Mouse (Mus musculus) thymus, postnatal 4 days (tissue): ENCODE results near the gene Gm49325.

ENCODE experiments used
- DNase-seq: peaks from one replicate; pipeline ENCODE4 v3.0.0; 2021

Gene Gm49325

DNA sequence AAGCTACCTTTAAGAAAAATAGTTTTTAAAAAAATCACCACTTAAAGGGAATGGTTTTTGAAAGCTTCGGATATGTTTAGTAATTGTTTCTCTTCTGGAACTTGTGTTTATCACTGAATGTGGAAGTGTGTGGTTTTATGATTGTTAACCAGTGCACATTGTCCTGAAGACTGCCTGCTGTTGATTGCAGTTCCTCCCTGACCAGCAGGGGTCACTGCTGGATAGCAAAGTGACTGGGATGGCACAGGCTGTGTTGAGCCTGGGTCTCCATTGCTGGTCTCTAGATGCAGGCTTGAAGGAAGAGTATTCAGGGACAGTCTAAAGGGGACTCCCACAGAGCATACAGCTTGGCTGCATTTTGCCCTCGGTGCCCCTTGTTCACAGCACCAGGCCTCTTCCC, 21.5 kb downstream of the Gm49325 start:
- peak; percentile 89 for DNase-seq

- DNase-seq: no peak
Observed at GRCm38 (mm10) chr10:77629163-77629562, 23.2 kb downstream of the Gm49325 start.

DNA sequence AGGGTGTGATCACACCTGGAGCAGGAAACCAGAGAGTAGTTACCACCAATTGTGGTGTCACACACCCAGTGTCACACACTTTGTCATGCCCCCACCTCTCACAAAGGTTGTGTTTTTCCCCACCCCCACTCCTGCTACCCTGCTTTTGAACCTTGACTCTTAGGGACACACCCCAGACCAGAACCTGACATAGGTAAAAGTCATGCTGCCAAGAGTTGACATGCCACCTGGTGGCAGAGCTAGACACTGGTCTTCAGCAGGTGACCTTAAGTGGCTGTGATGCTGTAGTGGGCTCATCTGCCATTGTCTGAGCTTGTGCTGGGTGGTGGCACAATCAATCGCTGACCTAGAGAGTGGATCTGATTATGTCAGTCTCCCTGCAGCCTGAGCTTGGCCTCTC, 24.0 kb downstream of the Gm49325 start:
- DNase-seq: peak; percentile 45

DNA sequence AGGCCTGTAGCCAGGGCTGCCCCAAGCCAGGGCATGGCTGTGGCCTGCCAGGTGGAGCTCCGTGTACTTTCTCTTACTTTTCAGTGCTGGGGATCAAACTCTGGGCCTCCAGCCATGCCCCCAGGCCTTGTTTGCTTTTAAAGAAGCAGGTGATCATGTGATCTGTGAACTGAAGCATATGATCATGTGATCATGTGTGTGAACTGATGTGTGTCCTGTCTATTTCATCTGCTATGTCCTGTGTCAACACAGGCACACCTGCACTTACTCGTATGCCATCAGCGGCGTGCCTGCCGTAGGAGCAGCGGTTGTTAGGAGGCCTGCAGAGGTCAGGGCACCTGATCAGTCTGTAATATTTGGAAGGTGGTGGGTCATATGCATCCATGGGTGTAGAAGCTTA, 28.0 kb downstream of the Gm49325 start:
- DNase-seq: no peak

DNA sequence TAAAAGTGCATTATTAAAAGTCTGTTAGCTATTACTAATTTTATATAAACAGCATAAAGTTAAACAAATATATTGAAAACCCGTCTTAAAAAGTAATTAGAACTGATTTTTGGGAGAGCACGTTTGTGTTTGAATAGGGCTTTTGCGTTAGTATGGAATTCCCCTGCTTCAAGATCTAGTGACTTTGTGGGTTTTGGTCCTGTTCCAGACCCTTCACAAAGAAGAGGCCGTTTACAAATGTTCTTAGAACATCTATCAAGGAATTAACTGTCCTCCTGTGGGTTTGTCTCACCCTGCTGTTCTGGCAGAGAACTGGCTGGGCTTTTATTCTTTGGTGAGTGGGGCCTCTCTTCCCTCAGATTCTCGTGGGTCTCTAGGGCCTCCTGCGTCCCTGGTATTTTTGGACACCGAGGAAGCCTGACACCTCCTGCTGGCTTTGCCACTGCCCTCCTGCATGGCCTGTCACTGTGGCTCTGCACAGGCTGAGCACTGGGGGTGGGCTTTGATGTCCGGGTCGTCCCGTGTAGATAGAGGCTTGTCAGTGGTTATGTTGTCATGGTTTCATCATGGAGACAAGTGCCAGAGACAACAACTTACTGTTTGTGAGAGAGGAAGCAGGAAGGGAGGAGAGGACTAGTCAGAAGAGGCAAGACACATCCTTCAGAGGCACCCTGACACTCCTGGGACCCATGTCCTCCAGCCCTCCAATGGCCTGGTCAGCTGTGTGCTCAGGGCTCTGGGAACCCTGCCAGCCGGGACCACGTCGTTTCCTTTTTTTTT, 28.6 kb downstream of the Gm49325 start:
- no peak for DNase-seq

- no peak for DNase-seq
Observed at GRCm38 (mm10) chr10:77636234-77636922, 30.4 kb downstream of the Gm49325 start.

DNA sequence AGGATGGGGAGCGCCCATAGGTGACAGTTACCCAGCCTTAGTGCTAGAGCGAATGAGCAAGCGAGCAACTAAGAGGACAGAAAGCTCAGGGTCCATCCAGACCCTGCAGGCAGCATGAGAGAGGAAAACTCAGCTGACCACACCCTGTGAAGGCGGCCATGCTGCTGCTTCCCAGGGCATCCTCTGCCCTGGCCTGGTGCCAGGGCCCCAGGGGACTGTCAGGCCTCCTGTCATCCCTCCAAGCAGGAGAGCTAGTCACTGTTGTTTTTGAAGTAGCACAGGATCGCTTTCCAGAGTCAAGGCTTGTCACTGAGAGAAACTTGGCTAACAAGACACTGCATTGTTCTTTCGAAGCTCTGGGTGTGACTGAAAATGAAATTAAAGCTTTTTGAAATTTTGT, 33.0 kb downstream of the Gm49325 start:
- no peak for DNase-seq

GRCm38 (mm10) chr10:77643160-77643559, 37.2 kb downstream of the Gm49325 start:
- no peak for DNase-seq

DNA sequence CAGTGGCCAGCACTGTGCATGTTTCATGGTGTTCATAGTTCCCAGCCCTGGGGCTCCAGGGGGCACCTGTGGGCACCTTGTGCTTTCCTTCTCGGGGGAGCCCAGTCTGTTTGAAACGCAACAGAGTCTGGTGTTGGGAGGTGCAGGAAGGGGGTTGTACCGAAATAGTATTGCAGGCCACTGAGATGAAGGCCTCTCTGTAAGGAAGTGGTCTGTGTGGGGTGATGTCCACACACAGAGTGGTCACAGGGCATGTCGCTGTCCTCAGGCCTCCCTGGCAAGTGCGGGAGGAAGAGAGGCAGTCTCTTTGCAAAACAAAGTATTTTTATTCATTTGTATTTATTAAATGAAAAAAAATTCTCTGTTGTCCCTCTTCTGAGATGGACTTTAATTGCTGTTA, 39.6 kb downstream of the Gm49325 start:
- DNase-seq: no peak

DNA sequence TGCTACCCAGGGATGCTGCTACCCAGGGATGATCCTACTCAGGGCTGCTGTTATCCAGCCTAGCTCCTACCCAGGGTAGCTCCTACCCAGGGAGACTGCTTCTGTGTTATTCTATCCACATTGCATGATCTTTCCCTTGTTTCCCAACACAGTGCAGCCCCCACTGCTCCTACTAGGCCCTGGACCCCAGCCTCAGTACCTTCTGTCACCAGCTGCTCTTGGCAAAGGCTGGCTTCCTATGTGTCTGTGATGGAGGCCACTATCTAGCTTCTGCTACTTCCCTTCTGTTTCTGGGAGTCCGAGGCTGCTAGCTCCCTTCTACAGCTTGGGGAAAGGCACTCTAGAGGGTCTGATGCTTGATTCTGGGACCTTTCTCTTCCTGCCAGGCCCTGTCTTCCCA, 41.5 kb downstream of the Gm49325 start:
- no peak for DNase-seq

- DNase-seq: no peak
Observed at GRCm38 (mm10) chr10:77647901-77648300, 41.9 kb downstream of the Gm49325 start.

DNA sequence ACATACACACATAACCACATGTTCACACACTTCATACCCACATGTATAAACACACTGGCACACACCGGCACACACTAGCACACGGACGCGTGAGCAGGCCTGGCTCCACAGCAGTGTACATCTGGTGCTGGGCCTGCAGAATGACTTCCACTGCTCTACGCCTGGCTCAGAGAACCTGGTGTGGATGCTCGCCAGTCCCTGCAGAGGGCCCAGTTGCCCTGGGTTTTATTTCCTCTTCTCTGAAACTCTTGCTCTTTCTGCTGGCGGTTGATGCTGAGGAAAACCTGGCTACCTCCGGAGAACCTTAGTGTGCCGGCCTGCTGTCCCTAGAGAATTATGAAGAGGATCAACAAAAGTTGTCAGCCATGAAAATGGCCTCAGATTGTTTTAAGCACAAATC, 46.0 kb downstream of the Gm49325 start:
- no peak for DNase-seq

DNA sequence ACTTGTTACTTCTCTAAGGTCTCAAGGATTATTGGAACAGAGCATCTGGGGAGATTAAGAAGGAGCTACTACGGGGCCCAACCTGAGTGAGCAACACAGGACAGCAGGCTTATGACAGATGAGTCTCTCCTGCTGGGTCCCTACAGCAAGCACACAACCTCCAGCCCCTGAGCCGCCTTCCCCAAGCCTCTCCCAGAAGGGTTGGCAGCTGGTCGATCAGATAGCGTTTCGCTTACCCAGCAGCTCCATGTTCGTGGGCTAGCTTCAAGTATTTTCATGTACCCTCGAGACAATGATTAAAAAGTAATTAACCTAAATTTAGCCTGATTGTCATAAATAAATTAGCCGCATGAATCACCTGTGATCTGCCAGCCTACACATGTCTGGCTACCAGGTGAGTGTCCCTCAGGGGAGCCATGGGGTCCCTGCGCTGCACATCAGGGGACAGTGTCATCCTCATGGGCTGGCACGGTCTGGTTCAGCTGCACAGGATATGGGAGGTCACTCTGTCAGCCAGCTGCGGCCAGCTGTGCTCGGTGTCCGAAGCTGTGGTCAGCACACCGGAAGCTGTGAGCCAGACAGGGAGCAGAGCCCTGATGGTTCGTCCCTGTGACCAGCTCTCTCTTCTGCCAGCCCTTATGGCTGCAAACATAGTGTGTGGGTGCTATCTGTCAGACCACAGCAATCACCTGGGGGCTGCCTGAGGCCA, 52.4 kb downstream of the Gm49325 start:
- DNase-seq: no peak

DNA sequence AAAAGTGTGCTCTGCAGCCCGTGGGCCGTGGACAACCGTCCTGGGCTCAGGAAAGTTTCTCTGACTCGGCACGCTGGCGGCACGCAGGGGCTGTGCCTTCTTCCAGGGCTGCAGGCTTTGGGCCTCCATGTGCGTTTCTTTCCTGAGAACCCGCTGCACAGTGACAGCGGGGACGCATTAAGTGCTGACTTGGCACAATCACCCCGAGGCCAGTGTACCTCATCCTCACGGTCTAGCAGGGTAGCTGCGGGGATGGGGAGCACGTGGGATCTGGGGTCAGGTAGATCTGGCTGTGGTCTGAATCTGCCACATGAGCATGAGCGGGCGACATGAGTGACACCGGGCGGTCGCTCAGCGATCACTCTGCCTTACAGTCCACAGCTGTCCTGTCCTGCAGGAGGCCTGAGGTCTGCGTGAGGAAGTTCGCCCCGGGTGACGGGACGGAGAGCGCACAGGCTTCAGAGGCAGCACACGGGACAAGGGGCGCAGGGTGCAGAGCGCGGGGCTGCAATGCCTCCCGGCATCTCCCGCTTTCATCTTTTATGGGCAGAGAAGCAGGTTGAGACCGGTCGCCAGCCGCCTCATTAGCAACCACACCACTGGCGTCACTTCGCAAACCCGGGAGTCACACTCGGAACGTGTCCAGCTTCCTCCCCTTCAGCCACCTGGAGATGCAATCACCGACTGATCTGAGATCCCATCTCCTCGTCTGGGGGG, 58.1 kb downstream of the Gm49325 start:
- DNase-seq: no peak

- DNase-seq: no peak
Observed at GRCm38 (mm10) chr10:77666342-77666741, 60.3 kb downstream of the Gm49325 start.

DNA sequence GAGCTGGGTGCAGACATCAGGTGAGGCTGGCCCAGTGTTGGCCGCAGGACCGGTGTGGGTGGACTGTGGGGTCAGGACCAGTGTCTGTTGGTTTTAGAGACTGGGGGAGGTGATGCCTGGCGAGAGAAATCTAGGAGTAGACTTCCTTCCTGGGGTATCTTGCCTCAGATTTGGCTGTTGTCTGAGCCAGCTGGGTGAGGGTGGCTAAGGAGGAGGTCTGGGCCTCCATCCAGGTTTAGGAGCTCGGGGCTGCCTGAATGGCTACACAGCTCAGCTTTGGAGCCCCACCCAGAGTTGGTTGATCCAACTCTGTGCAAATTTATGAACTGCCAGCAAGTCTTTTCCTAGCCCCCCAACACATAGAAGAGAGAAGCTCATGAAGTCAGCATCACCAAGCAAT, 61.4 kb downstream of the Gm49325 start:
- no peak for DNase-seq

GRCm38 (mm10) chr10:77670710-77671109, 64.7 kb downstream of the Gm49325 start:
- no peak for DNase-seq

DNA sequence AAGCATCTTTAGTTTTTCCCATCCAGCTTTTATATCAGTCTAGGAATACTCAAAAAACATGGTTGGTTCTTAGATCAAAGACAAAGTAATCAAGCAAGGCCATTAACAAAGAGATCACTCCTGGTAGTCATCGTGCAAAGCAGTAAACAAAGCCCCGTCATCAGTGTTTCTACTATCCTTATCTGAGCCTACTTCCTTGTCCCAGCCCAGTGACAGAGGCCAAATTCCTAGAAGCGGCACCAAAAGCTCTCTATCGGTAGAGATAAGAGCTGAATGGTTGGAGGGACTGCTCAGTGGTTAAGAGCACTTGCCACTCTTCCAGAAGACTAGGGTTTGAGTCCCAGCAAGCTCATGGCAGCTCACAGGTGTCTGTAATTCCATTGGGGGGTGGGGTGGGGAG, 65.5 kb downstream of the Gm49325 start:
- DNase-seq: no peak

- DNase-seq: peak; percentile 57
Observed at GRCm38 (mm10) chr10:77673765-77674164, 67.8 kb downstream of the Gm49325 start.

- DNase-seq: peak; percentile 58
Observed at GRCm38 (mm10) chr10:77677562-77677961, 71.6 kb downstream of the Gm49325 start.

GRCm38 (mm10) chr10:77682994-77683393, 77.0 kb downstream of the Gm49325 start:
- no peak for DNase-seq

DNA sequence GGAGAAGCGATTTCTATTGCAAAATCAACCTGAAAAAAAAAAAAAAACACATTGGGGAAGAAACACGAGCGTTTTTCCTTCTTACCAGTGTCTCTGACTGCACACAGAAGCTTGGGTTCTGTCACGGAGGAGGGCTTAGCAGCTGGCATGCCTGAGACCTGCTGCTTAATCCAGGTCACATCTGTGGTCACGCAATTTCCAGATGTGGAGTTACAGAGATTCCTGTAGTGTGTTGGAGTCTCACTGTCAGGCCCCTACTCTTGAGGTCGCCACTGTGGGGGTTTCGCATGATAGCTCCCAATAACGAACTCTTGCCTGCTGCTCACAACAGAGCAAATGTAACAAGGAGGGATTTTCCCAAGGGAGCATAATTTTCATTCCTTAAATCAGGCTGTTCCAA, 78.2 kb downstream of the Gm49325 start:
- no peak for DNase-seq
